Mouse (Mus musculus) regulatory T cell (primary cell): ENCODE results near the gene Rilp.
"Not testable (repeated sequence)": the region's sequence is repeated elsewhere in the genome, so short reads cannot be mapped to it uniquely, and the experiment has no call there.

Experiments used
- in situ Hi-C: fragments of 300-600 bp; cut with MboI, MseI; formaldehyde crosslinking; loops from one replicate; pipeline ENCODE4 v1.15.1; 2025; ENCODE audit warnings: high pct_unique_total_duplicates

The Rilp gene

DNA sequence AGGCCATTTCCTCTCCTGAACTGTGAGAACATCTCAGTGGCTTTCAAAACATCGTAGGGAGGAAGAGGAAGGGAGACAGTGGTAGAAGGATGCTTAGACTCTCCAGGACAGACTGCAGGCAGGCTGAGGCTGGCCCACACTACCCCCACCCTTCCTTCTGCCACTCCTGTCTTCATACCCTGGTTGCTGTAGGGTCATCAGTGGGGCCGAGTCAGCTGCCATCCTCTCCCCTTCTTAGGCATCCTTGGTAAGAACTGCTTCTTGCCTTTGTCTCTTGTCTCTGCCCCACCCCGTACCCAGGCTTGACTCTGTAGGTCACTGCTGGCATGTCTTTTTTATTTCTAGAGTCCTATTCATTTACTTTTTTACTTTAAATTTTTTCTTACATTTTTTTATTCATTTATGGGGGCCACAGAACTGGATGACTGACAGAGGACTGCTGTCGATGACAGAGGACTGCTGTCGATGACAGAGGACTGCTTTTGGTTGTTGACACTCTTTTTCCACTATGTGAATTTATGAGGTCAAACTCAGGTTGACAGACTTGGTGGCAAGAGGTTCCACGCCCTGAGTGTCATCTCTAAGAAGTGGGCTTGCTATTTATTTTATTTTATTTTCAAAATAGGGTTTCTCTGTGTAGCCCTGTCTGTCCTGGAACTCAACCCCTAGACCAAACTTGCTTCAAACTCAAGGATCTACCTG lies 23.6 kb downstream of the Rilp start:
- in situ Hi-C loops: loop anchor here (5.0 kb wide), 1 partner anchor 39 kb away; no protein-coding TSS in a partner anchor

GRCm38 (mm10) chr11:75534286-75535033 lies 24.6 kb downstream of the Rilp start:
- in situ Hi-C loops: loop anchor here (5.0 kb wide), 1 partner anchor 38 kb away; no protein-coding TSS in a partner anchor

GRCm38 (mm10) chr11:75535106-75535795 lies 25.4 kb downstream of the Rilp start:
- in situ Hi-C loops: no loop called here

- in situ Hi-C loops: no loop called here
Measured at GRCm38 (mm10) chr11:75536255-75537024, 26.5 kb downstream of the Rilp start.

- in situ Hi-C loops: no loop called here
Measured at GRCm38 (mm10) chr11:75537025-75537414, 27.1 kb downstream of the Rilp start.

- in situ Hi-C loops: no loop called here
Measured at GRCm38 (mm10) chr11:75537491-75538183, 27.7 kb downstream of the Rilp start.

- in situ Hi-C loops: no loop called here
Measured at GRCm38 (mm10) chr11:75538184-75538969, 28.5 kb downstream of the Rilp start.

GRCm38 (mm10) chr11:75538970-75539299 lies 29.0 kb downstream of the Rilp start:
- in situ Hi-C loops: no loop called here

- in situ Hi-C loops: no loop called here
Measured at GRCm38 (mm10) chr11:75540209-75540608, 30.3 kb downstream of the Rilp start.

GRCm38 (mm10) chr11:75540710-75541581 lies 31.1 kb downstream of the Rilp start:
- in situ Hi-C loops: no loop called here

GRCm38 (mm10) chr11:75544713-75545112 lies 34.8 kb downstream of the Rilp start:
- in situ Hi-C loops: no loop called here

GRCm38 (mm10) chr11:75546057-75546456 lies 36.2 kb downstream of the Rilp start:
- in situ Hi-C loops: no loop called here

- in situ Hi-C loops: no loop called here
Measured at GRCm38 (mm10) chr11:75549658-75550111, 39.8 kb downstream of the Rilp start.

DNA sequence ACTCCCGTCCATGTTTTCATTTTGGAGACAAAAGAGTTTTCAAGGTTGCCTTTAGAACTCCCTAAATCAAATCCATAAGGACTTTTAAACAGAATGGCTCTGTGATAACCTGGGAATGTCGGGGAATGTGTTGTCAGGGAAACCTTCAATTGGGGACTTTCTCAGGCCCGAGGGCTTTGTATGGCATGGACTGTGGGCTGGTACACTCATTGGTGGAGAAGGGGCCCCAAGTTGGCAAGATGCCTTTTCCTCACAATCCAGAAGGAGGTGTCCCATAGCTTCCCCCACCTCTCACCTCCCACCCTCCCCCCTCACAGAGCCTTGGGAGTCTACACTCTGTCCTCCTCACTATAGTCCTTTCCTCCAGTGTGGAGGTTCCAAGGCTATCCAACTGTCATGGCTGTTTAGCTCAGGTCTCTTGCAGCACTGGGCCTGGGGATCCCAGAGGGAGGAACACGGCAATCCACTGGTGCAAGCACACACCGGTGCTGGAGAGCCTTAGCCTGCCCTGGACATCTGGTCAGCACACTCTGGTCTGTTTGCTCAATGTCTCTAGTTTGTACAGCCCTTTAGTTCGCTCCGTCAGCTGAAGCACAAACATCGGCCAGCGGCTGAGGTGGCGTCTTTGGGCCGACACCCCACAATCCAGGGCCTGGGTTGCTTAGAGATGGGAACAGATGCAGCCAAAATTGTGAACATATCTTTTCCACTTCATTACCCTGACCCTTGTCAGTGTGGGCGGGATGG lies 40.5 kb downstream of the Rilp start:
- in situ Hi-C loops: no loop called here

DNA sequence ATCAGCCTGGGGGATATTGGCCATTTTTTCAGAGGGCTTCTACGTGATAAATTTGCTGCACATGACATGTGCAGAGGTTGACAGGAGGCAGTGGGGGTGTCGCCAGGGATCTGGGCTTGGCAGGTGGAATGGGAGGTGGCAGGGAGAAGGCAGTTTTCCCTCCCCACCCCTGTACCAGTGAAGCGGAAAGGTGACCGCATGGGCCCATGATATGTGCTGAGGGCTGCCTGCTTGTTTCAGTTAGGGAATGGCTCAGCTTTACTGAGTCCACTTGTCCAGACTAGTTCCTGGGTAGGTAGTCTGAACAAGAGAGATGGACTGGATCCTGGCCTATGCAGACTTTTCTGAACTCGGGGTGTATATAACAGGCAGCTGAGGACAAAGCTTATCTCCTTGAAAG lies 41.4 kb downstream of the Rilp start:
- in situ Hi-C loops: no loop called here

DNA sequence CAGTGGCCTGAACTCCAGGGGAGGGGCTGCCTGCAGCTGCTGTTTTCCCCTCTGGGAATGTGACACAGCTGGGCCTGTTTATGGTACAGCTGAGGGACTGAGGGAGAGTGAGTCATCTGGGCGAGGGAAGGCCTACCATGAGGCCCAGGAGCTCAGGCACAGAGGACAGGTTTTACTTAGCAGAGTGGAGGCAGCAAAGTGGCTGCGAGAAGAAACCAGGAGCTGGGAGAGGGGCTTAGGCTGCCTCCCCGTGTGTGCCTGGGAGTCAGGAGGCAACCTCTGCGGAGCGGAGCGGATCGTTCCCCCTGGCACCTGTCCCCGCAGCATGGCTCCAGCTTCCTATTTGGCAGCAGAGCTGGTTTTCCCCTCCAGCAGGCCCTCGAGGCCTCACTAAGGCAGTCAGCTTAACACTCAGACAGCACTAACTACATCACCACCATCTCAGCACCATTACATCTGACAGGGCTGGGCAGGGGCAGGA lies 42.1 kb downstream of the Rilp start:
- in situ Hi-C loops: no loop called here

- in situ Hi-C loops: no loop called here
Measured at GRCm38 (mm10) chr11:75552906-75553482, 43.1 kb downstream of the Rilp start.

- in situ Hi-C loops: not testable (repeated sequence)
Measured at GRCm38 (mm10) chr11:75556006-75556405, 46.1 kb downstream of the Rilp start.
